Mouse (Mus musculus): ENCODE results near the gene Nkx1-2. TPM values are rescaled to one million over a fixed set of nuclear protein-coding genes. Genes with fewer than 3 reads are reported as not detected.

The Nkx1-2 gene
- total RNA-seq, 2 experiments from 2014 or later: 0.10 TPM; not detected in 1

GRCm38 (mm10) chr7:132608316-132609020 lies 9.0 kb upstream of the Nkx1-2 start:
- intact Hi-C loops (cut with DNase I): no loop called here
- no peak for DNase-seq (ENCODE audit: low spot score in 2 of 2)

GRCm38 (mm10) chr7:132605689-132606088 lies 6.3 kb upstream of the Nkx1-2 start:
- intact Hi-C loops (cut with DNase I): no loop called here
- no peak for DNase-seq (ENCODE audit: low spot score in 2 of 2)

DNA sequence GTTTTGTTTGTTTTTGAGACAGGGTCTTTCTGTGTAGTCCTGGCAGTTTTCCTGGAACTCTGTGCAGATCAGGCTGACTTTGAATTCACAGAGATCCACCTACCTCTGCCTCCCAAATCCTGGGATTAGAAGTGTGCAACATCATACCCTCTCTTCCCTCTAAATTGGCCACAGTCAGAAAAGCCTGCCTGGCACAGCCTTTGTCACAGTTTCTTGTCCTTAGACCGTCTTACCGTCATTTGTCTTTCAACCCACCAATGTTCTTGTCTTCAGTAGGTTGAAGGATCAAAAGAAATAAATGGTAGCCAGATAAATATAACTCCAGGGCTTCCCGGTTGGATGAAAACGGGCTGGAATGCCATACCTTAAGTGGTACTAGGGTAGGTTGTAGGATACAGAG lies 5.3 kb upstream of the Nkx1-2 start:
- DNase-seq (ENCODE audit: low spot score in 2 of 2): no peak
- intact Hi-C loops (cut with DNase I): no loop called here

DNA sequence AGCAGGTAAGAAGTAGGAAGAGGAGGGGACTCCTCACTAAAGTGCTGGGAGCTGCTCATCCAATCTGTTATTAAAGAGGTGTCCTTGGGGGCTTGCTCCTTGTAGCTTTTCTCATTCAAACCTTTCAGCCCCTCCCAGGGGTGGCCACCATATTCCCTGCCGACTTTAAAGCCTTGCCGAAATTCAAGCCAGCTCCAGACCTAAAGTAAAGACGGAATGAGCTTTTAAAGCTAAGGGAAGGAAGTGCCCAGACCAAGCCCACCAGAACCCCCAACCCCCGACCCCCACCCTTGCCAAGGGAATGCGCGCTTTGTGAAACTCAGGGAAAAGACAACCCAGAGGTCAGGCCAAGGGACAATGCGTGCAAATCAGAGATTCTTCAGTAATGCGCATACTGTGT lies 1.5 kb upstream of the Nkx1-2 start:
- DNase-seq (ENCODE audit: low spot score in 2 of 2): no peak
- intact Hi-C loops (cut with DNase I): no loop called here

DNA sequence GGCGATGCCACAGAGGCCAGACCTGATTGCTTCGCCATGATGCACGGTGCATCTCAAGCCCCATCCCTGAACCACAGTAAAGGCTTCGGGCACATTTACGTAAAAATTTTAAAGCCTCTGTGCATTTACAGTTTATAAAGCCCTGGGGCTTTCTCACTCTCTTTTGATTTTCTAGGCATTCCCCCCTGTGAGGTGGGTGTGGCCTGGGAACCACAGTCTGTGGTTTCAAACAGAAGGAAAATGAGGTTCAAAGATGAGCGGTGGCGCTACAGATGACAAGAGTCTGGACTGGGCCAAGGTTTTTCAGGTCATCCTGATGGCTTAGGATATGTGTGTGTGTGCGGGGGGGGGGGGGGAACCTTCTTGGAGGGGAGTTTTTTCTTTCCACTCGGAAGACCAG lies 589 bp upstream of the Nkx1-2 start:
- no peak for DNase-seq (ENCODE audit: low spot score in 2 of 2)
- intact Hi-C loops (cut with DNase I): no loop called here

- intact Hi-C loops (cut with DNase I): no loop called here
- no peak for DNase-seq (ENCODE audit: low spot score in 2 of 2)
Measured at GRCm38 (mm10) chr7:132597251-132598041, 2.0 kb downstream of the Nkx1-2 start.

GRCm38 (mm10) chr7:132596557-132597250 lies 2.7 kb downstream of the Nkx1-2 start:
- DNase-seq (ENCODE audit: low spot score in 2 of 2): no peak

DNA sequence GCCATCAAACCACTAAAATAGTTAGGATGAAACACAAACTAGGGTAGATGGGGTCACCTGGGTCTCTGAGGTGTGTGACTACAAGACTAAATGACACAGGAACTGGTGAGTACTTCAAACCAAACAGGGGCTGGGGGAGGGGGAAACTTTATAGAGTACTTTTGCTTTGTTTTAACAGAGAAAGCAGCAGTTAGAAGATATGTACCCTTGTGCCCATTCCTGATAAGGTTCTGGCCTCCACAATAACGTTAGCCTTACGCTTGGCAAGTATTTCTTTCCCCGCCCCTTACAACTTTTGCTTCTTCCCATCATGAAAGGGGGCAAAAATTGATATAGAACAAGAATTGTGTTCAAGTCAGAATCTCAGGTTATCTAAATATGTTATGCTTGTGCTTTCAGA lies 3.6 kb downstream of the Nkx1-2 start:
- no peak for DNase-seq (ENCODE audit: low spot score in 2 of 2)
- intact Hi-C loops (cut with DNase I): no loop called here

More at GRCm38 (mm10) chr7:132596557-132597250, 2.7 kb downstream of the Nkx1-2 start:
- intact Hi-C loops (cut with DNase I): no loop called here

DNA sequence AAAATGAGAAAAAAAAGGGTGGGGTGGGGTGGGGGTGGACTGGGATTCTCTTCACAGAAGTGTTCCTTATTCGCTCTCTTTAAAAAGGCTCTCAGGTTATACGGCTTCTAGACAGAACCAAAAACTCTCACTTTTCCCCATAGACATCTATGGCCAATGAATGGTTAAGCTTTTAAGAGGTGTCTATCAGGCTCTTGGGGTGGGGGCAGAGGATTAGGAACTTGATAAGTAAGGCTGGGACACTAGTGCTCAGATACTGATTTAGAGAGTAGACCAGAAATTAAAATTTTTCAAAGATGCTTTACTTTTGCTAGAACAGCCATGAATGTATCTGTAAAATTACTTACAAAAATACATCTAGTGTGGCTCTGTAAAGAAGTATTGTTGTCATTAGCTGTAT lies 5.1 kb downstream of the Nkx1-2 start:
- no peak for DNase-seq (ENCODE audit: low spot score in 2 of 2)
- intact Hi-C loops (cut with DNase I): no loop called here

- DNase-seq (ENCODE audit: low spot score in 2 of 2): no peak
Measured at GRCm38 (mm10) chr7:132593762-132594161, 5.7 kb downstream of the Nkx1-2 start.

GRCm38 (mm10) chr7:132589610-132590009 lies 9.8 kb downstream of the Nkx1-2 start:
- intact Hi-C loops (cut with DNase I): no loop called here
- DNase-seq (ENCODE audit: low spot score in 2 of 2): no peak

More at GRCm38 (mm10) chr7:132593762-132594161, 5.7 kb downstream of the Nkx1-2 start:
- intact Hi-C loops (cut with DNase I): no loop called here

GRCm38 (mm10) chr7:132587167-132587566 lies 12.3 kb downstream of the Nkx1-2 start:
- no peak for DNase-seq (ENCODE audit: low spot score in 2 of 2)
- intact Hi-C loops (cut with DNase I): no loop called here

- intact Hi-C loops (cut with DNase I): no loop called here
- DNase-seq (ENCODE audit: low spot score in 2 of 2): no peak
Measured at GRCm38 (mm10) chr7:132585695-132586491, 13.5 kb downstream of the Nkx1-2 start.

DNA sequence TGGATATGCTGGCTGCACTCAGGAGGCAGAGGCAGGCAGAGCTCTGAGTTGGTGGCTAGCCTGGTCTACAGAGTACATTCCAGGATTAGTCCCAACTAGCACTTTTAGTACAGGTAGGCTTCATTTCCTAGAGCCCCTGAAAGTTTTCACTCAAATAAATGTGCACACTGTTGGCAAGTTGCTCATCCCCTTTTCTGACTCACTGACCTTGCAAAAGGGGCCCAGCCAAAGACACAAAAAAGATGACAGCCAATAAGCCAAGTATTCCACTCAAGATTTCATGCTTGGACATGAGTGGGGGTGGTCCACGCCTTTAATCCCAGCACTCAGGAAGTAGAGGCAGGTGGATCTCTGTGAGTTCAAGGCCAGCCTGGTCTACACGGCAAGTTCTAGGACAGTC lies 18.0 kb downstream of the Nkx1-2 start:
- intact Hi-C loops (cut with DNase I): no loop called here
- no peak for DNase-seq (ENCODE audit: low spot score in 2 of 2)

DNA sequence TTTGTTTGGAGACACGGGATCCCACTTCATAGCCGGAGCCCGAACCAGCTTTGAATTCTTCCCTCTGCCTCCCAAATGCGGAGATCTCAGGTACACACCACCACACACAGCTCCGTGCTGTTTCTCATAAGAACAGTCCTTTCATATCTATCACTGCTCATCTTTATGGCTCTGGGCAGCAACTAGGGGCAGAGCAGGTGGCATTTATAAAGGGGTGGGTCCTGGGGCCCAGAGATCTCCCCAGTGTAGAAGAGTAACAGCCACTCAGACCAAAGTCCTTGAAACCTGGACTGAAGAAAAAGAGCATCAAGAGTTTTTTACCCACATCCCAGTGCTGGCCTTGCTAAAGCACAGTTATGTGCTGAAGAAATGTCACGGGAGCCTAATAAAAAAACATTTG lies 18.9 kb downstream of the Nkx1-2 start:
- intact Hi-C loops (cut with DNase I): no loop called here
- no peak for DNase-seq (ENCODE audit: low spot score in 2 of 2)

DNA sequence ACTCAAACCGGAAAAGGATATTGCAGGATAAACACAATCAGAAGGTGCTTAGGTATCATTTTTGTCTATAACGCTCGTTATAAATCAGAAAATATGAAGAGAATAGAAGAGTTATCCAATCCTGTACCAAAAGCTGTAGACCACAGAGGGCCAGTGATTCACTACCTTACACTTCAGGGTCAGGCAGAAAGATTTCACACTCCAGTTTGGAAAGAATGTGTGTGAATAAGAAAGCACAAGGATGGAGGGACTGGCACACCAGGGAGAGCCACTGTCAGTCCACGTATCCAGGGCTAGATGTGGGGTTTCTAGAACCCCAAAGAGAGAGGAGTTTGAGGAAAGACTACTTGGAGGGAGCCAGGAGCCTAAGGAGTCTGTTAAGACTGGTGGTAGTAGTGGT lies 22.5 kb downstream of the Nkx1-2 start:
- intact Hi-C loops (cut with DNase I): loop anchor here (5.0 to 10.0 kb wide), 2 partner anchors 60 to 238 kb away; partner anchors contain the start of gene Fam53b
- DNase-seq (ENCODE audit: low spot score in 2 of 2): no peak

GRCm38 (mm10) chr7:132576116-132576650 lies 23.3 kb downstream of the Nkx1-2 start, which contains the start of gene Oat:
Gene Oat (minus strand): TSS chr7:132576398.
- intact Hi-C loops (cut with DNase I): loop anchor here (5.0 to 10.0 kb wide), 2 partner anchors 61 to 239 kb away; partner anchors contain the start of gene Fam53b

DNA sequence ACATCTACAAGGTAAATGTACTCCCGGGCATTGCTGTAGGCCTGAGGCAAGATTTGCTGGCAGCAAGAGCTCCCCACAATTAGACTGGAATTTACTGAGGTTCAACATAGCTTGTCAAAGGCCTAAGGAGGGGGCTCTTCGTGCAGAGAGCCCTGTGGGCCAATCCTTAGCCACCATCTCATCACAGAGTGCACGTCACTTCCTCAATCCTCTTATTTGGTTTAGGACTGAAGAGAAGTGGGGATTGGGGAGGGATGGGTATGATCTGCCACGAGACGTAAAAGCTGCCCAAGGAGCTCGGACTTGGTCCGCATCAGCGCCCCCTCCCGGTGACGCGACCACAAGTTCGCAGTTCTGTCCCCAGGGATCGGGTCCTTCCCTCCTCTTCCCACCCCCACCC lies 23.8 kb downstream of the Nkx1-2 start:
- peak; percentile 79 to 81 for DNase-seq (ENCODE audit: low spot score in 2 of 2)
- intact Hi-C loops (cut with DNase I): loop anchor here (2.0 to 10.0 kb wide), 3 partner anchors 35 to 239 kb away; partner anchors contain the start of genes Fam53b and Lhpp

More at GRCm38 (mm10) chr7:132576116-132576650, 23.3 kb downstream of the Nkx1-2 start, which contains the start of gene Oat:
- peak; percentile 90 to 92 for DNase-seq (ENCODE audit: low spot score in 2 of 2)

GRCm38 (mm10) chr7:132574646-132575045 lies 24.8 kb downstream of the Nkx1-2 start:
- DNase-seq (ENCODE audit: low spot score in 2 of 2): no peak
- intact Hi-C loops (cut with DNase I): loop anchor here (2.0 to 10.0 kb wide), 3 partner anchors 36 to 240 kb away; partner anchors contain the start of genes Fam53b and Lhpp
